Mouse (Mus musculus) small intestine, adult 2 months (tissue): Measurements from ENCODE around the gene Fli1.

Experiments
- CTCF ChIP-seq: fragments of 200-500 bp; IDR thresholded peaks from 2 replicates; pipeline ENCODE4 v1.5.1; 2012; ENCODE audit warnings: low read depth, mild to moderate bottlenecking, control low read depth, inconsistent platforms, low read length, moderate library complexity, mixed read lengths; ENCODE audit not compliant: insufficient replicate concordance, insufficient read length; ENCODE audit errors: extremely low read depth
- POLR2A ChIP-seq: fragments of 200-500 bp; IDR thresholded peaks from 2 replicates; pipeline ENCODE4 v1.6.1; 2012; ENCODE audit warnings: low read depth, mild to moderate bottlenecking, control low read depth, inconsistent platforms, low read length, moderate library complexity

- TF ChIP-seq POLR2A (no peak), CTCF (no peak)
These were observed 122.0 kb downstream of the Fli1 start for GRCm38 (mm10) chr9:32420711-32421110.
